Mouse (Mus musculus) forebrain, embryonic 15.5 days (tissue): Measurements from ENCODE around the gene Apaf1. TPM values are rescaled to one million over a fixed set of nuclear protein-coding genes. Genes with fewer than 3 reads are reported as not detected.

Experiments used
- polyA plus RNA-seq: library from polyadenylated mRNA; unstranded; fragments of >200 nt; fragmentation: Nextera tagmentation; extraction: Ambion mirVana; gene quantifications from 2 replicates; pipeline ENCODE4 v1.2.1, GENCODE M21; 2015

Apaf1 gene
- polyA plus RNA-seq, 1 experiment from 2014 or later: 20.2 TPM

Other genes starting within 250 kb of the Apaf1 start
- gene Ikbip, start 170 bp upstream of the Apaf1 start, polyA plus RNA-seq: 12.4 and 12.9 TPM in 2 replicates
- gene Slc25a3, start 41.3 kb upstream of the Apaf1 start, polyA plus RNA-seq: 447 and 482 TPM in 2 replicates
- 191 and 194 TPM in 2 replicates for gene Tmpo, start 98.5 kb upstream of the Apaf1 start, polyA plus RNA-seq